Mouse (Mus musculus) midbrain, postnatal 0 days (tissue): ENCODE measurements around the gene Tmem219. TPM values are rescaled to one million over a fixed set of nuclear protein-coding genes. Genes with fewer than 3 reads are reported as not detected.

Source experiments
- ATAC-seq: fragments of 200-750 bp; cut with Nextera tagmentation; 2 replicates; pipeline ENCODE4 v1.8.0; 2017; ENCODE audit warnings: moderate number of reproducible peaks, mild to moderate bottlenecking, moderate TSS enrichment, moderate library complexity; ENCODE audit not compliant: low FRiP score
- DNase-seq: peaks from one replicate; pipeline ENCODE4 v3.0.0-alpha.2; 2015; ENCODE audit warnings: low spot score
- H3K27ac ChIP-seq: fragments of 300-500 bp; sonication (generic); 2 replicates; pipeline ENCODE4 v1.5.1; 2014; ENCODE audit warnings: low read depth, mild to moderate bottlenecking, low read length, mixed read lengths
- H3K27me3 ChIP-seq: fragments of 300-500 bp; sonication (generic); 2 replicates; pipeline ENCODE4 v1.6.1; 2014; ENCODE audit warnings: low read length, control low read depth, mixed read lengths; ENCODE audit not compliant: insufficient read depth
- H3K36me3 ChIP-seq: fragments of 300-500 bp; sonication (generic); 2 replicates; pipeline ENCODE4 v1.6.1; 2014; ENCODE audit warnings: low read length, control low read depth, mixed read lengths; ENCODE audit not compliant: insufficient read depth
- H3K4me1 ChIP-seq: fragments of 300-500 bp; sonication (generic); 2 replicates; pipeline ENCODE4 v1.6.1; 2014; ENCODE audit warnings: mild to moderate bottlenecking, control low read depth, antibody characterized with exemption, low read length, mixed read lengths; ENCODE audit not compliant: insufficient read depth
- H3K4me2 ChIP-seq: fragments of 300-500 bp; sonication (generic); 2 replicates; pipeline ENCODE4 v1.6.1; 2014; ENCODE audit warnings: low read depth, mild to moderate bottlenecking, low read length, mixed read lengths; ENCODE audit not compliant: poor library complexity, severe bottlenecking
- H3K4me3 ChIP-seq: fragments of 300-500 bp; sonication (generic); 2 replicates; pipeline ENCODE4 v1.5.1; 2014; ENCODE audit warnings: low read depth, mild to moderate bottlenecking, low read length, moderate library complexity
- H3K9ac ChIP-seq: fragments of 300-500 bp; sonication (generic); replicated peaks from 2 replicates; pipeline ENCODE4 v1.6.1; 2014; ENCODE audit warnings: mild to moderate bottlenecking, low read length, moderate library complexity, mixed read lengths; ENCODE audit not compliant: poor library complexity, severe bottlenecking
- H3K9me3 ChIP-seq: fragments of 300-500 bp; sonication (generic); 2 replicates; pipeline ENCODE4 v1.6.1; 2016; ENCODE audit warnings: low read length, control low read depth
- CTCF ChIP-seq: IDR thresholded peaks from 2 replicates; pipeline ENCODE4 v1.5.1; 2016; ENCODE audit warnings: antibody characterized with exemption, mild to moderate bottlenecking
- WGBS: fragments of 180-500 bp; shearing (Covaris S2); extraction: QIAGEN DNeasy Blood & Tissue Kit; methylation state at CpG from one replicate; pipeline ENCODE4 v1.1.7; 2014; 5-methylcytosine and 5-hydroxymethylcytosine counted together
- polyA plus RNA-seq: library from polyadenylated mRNA; unstranded; fragments of >200 nt; fragmentation: Nextera tagmentation; extraction: Ambion mirVana; gene quantifications from 2 replicates; pipeline ENCODE4 v1.2.1, GENCODE M21; 2015
- total RNA-seq: library from RNA; depleted of rRNA; stranded (reverse); fragments of >200 nt; gene quantifications from 2 replicates; pipeline ENCODE4 v1.2.3, GENCODE M21; 2014

The Tmem219 gene
- total and polyA plus RNA-seq, 2 experiments from 2014 or later, result 24.7 to 36.4 TPM

DNA sequence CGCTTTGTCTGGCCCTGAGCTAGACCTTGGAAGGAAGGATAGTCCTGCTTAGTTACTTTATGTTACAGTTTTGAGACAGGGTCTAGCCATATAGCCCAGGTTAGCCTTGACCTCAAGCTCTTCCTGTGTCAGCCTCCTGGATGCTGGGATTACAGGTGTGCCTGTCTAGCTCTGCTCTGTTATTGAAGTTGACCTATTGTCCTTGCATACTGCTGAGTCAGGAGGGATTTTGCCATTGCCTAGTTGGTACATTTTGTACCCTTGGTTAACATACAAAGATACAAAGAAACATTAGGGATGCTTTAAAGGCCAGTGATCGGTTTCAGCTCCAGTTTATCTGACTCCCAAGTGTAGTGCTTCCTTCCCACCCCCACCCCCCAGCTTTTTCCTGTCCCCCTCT is 9.9 kb upstream of the Tmem219 start:
- peaks cover 8% of the 10 kb centered on the region; the same call in 1 of the 2 replicates for H3K36me3 ChIP-seq
- DNase-seq (no peak), ATAC-seq (no peak)
- no peaks in the 10 kb centered on the region for H3K9me3 ChIP-seq
- H3K4me3 ChIP-seq, result no peak overlapping the region
- WGBS, result 85% methylated on average over 2 of the region's 2 CpGs
- no peaks in the 10 kb centered on the region for H3K27me3 ChIP-seq
- TF ChIP-seq CTCF, result no peak
- H3K4me1 ChIP-seq, result 0 out of 2 replicates have a peak, but pooled peaks cover 2% of the 10 kb centered on the region
- no peak overlapping the region for H3K4me2 ChIP-seq
- H3K9ac ChIP-seq, result no peak overlapping the region
- no peak overlapping the region for H3K27ac ChIP-seq

DNA sequence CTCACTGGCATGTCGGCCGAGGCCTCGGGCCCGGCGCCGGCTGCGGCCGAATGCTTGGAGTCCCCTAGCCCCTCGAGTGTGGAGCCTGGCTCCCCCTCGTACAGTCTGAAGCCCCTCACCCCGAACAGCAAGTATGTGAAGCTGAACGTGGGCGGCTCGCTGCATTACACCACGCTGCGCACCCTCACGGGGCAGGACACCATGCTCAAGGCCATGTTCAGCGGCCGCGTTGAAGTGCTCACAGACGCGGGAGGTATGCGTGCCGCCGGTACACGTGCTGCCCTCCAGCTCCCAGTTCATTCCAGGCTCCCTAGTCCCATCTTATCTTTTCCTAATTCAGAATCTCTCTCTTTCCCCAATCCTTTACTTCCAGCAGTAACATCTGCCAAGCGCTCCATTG is 6.3 kb upstream of the Tmem219 start:
- ATAC-seq (peak; percentile 81), DNase-seq (no peak)
- Histone ChIP-seq H3K4me1 (0 out of 2 replicates have a peak, but pooled peaks cover 2% of the 10 kb centered on the region), H3K9me3 (no peaks in the 10 kb centered on the region), H3K4me2 (peak overlapping the region; percentile 90), H3K36me3 (no peaks in the 10 kb centered on the region), H3K4me3 (peak overlapping the region; percentile 82), H3K27me3 (no peaks in the 10 kb centered on the region), H3K27ac (peak overlapping the region; percentile 72), H3K9ac (peak overlapping the region; percentile 81)
- WGBS, result under 1% methylated on average over 27 of the region's 27 CpGs
- TF ChIP-seq CTCF, result no peak

DNA sequence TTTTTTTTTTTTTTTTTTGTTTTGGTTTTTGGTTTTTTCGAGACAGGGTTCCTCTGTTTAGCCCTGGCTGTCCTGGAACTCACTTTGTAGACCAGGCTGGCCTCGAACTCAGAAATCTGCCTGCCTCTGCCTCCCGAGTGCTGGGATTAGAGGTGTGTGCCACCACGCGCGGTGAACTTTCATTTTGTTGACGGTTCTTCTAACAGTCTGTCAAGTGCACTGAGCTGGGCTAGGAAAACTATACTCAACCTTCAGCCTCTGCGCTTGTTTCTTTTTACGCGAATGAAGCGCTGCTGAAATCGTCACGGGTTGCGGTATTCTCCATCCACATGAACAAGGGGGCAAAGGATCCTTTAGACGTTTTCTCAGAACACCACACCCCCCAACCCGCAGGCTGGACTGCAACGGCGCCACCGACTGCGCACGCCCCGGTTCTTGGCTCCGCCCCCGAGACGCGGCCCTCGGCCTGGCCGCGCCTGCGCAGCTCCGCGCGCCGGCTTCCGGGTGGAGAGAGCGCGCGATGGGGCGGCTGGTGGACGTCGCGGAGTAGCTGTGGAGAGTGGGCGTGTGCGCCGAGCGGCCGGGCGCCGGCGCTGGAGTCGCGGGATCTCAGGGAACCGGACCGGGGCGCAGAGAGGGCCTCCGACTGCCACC is 5.8 kb upstream of the Tmem219 start, which contains the start of gene Kctd13:
Gene Kctd13 (plus strand): TSS at position 496 of the 654 bp plus-strand sequence.
- Histone ChIP-seq H3K27me3 (no peaks in the 10 kb centered on the region), H3K4me1 (0 out of 2 replicates have a peak, but pooled peaks cover 2% of the 10 kb centered on the region), H3K9me3 (no peaks in the 10 kb centered on the region), H3K4me3 (peak within 1 kb of the TSS; percentile 82), H3K4me2 (peak within 1 kb of the TSS; percentile 90), H3K36me3 (no peaks in the 10 kb centered on the region), H3K9ac (peak within 1 kb of the TSS; percentile 81), H3K27ac (peak within 1 kb of the TSS; percentile 72)
- ATAC-seq, result peak; percentile 96
- no peak for TF ChIP-seq CTCF
- peak; percentile 89 for DNase-seq
- 3% methylated on average over 56 of the region's 56 CpGs for WGBS

DNA sequence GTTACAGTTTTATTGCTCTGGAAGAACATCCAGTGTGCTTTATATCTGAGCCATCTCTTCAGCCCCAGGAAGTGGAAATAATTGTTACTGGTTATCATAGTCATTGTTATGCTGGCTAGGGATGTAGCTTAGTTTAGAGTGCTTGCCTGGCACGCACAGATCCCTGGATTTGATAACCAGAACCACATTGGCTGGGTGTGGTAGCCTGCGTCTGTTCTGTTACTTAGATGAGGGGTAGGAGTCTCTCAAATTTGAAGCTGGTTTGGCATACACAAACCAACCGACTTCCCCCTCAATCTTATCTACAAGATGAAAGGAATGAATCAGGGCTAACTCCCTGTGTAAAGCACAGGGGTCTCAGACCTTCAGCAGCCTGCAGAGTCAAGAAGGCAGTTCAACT is 3.6 kb upstream of the Tmem219 start:
- no peaks in the 10 kb centered on the region for H3K9me3 ChIP-seq
- H3K27ac ChIP-seq, result no peak overlapping the region
- no peak overlapping the region for H3K4me3 ChIP-seq
- TF ChIP-seq CTCF, result no peak
- no peak overlapping the region for H3K9ac ChIP-seq
- H3K4me1 ChIP-seq, result peaks cover 2% of the 10 kb centered on the region; the same call in 1 of the 2 replicates
- H3K27me3 ChIP-seq, result no peaks in the 10 kb centered on the region
- no peaks in the 10 kb centered on the region for H3K36me3 ChIP-seq
- DNase-seq (no peak), ATAC-seq (no peak)
- H3K4me2 ChIP-seq, result no peak overlapping the region
- 62% methylated on average over 3 of the region's 3 CpGs for WGBS

DNA sequence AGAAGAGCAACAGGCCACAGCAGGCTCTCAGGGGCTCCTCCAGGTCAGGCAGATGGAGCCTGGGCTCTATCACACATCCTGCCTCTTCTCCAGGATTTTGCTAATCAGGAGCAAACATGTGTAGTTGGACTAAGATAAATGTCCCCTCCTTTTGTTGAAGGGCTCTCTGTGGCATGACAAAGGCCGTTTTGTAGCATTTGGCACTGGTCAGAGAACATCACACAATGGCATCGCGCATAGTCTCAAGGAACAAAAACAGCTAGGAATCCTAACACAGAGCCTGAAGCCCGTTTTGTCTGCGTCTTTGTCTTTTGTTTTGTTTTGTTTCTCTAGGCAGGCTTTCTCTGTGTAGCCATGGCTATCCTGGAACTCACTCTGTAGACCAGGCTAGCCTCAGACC is 1.3 kb upstream of the Tmem219 start:
- Histone ChIP-seq H3K4me2 (no peak overlapping the region), H3K9ac (no peak overlapping the region), H3K27ac (no peak overlapping the region), H3K27me3 (no peaks in the 10 kb centered on the region), H3K4me1 (no peaks in the 10 kb centered on the region; the same call in 1 of the 2 replicates), H3K4me3 (no peak overlapping the region), H3K9me3 (no peaks in the 10 kb centered on the region), H3K36me3 (no peaks in the 10 kb centered on the region)
- ATAC-seq (no peak), DNase-seq (no peak)
- TF ChIP-seq CTCF, result no peak
- WGBS, result 52% methylated on average over 5 of the region's 5 CpGs

DNA sequence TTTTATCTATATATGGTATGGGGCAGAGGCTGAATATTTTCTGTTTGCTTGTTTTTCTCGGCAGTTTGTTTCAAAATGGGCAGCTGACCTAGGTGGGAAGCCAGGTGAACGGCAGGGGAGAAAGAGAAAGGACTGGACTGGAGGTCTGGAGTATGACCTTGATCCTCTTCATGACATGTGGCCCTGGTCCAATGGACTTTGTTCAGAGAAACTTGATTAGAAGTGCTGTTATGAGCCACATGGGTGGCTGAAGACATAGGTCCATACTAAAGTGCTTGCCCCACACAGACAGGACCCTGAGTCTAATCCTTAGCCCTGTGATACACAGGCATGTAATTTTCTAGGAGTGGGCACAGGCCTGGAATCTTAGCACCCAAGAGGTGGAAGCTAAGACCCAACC is 1.2 kb downstream of the Tmem219 start:
- no peak for TF ChIP-seq CTCF
- H3K27ac ChIP-seq, result no peak overlapping the region
- WGBS, result 80% methylated on average over 2 of the region's 2 CpGs
- no peak overlapping the region for H3K9ac ChIP-seq
- no peak for ATAC-seq
- no peaks in the 10 kb centered on the region for H3K36me3 ChIP-seq
- H3K4me2 ChIP-seq, result no peak overlapping the region
- DNase-seq, result no peak
- H3K9me3 ChIP-seq, result no peaks in the 10 kb centered on the region
- H3K4me1 ChIP-seq, result no peaks in the 10 kb centered on the region; the same call in 1 of the 2 replicates
- H3K27me3 ChIP-seq, result no peaks in the 10 kb centered on the region
- H3K4me3 ChIP-seq, result no peak overlapping the region
